Mouse (Mus musculus): ENCODE data around the gene Zfp810. TPM values are rescaled to one million over a fixed set of nuclear protein-coding genes. Genes with fewer than 3 reads are reported as not detected.

Zfp810 gene
- polyA plus RNA-seq (2012; ENCODE audit: insufficient read depth, low replicate concordance): 1.2 TPM in 1 of 2 replicates, not detected in the other

DNA sequence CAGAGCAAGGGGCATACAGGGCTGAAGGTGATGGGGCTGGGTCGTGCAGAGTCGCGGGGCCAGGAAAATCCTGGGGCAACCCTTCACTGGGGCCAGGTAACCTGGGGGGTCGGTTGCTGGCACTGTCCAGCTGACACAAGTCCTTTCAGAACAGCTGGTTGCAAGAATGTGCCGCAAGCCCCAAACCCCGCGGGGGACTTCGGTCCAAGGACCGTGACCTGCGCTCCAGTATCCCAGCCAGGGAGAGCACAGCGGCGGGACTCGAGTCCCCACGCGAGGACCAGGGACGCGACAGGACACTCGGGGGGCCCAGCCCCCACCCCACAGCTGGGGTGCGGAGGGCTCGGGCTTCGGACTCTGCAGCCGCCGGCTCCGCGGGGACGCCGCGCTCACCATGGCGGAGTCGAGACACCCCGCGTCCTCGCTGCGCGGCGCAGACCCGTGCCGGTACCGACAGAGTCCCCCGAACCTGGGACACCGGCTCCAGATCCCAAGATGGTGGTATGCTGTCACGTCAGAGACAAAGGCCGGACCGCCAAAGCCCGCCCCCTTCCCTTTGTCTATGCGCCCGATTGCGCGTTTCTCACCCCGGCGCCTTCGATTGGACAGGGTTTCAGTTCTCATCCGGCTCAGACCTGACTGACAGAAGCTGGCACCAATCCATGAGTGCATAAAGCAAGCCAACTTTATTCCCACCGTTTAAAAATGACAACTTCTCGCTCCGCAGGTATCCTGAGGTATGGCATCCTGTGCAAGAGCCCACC is at the start of gene Zfp810:
Gene Zfp810, minus strand, starts transcription at position 493 of the 764 bp plus-strand sequence.
- peaks cover 22% of the 10 kb centered on the region for H3K4me1 ChIP-seq
- H3K36me3 ChIP-seq (replicated peaks; ENCODE audit: low read length): peaks cover 30% of the 10 kb centered on the region
- TF ChIP-seq GATA1 (IDR thresholded peaks at IDR 0.05; ENCODE audit: borderline replicate concordance, low read length) (no peak), FLI1 (IDR thresholded peaks at IDR 0.05; ENCODE audit: low read length) (no peak)
- peak within 1 kb of the TSS; percentile 96 for H3K4me3 ChIP-seq (replicated peaks)
- peaks cover 18% of the 10 kb centered on the region for H3K9me3 ChIP-seq
- H3K27me3 ChIP-seq (replicated peaks): no peaks in the 10 kb centered on the region

DNA sequence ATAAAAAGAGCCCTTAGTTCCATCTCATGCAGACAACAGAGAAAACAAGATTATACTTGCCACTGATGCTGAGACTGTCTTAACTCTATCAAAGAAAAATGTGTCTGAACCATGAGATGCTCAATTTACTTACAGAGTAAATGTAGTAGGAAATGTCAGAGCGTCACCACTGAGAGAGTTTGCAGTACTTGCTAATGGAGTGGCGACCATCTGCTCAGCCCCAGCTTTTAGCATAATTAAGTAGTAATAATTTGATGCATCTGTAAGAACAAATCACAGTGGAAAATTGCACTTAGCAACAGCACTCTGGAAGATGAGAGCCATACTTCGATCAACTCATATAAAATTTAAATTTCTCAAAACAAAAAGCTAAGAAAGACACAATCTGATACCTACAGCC is 48.5 kb upstream of the Zfp810 start:
- Histone ChIP-seq H3K4me3 (replicated peaks) (no peak overlapping the region), H3K27me3 (replicated peaks) (no peaks in the 10 kb centered on the region), H3K9me3 (no peaks in the 10 kb centered on the region), H3K4me1 (no peaks in the 10 kb centered on the region), H3K36me3 (replicated peaks; ENCODE audit: low read length) (peaks cover 92% of the 10 kb centered on the region)
- TF ChIP-seq GATA1 (IDR thresholded peaks at IDR 0.05; ENCODE audit: borderline replicate concordance, low read length): no peak
- TF ChIP-seq FLI1 (IDR thresholded peaks at IDR 0.05; ENCODE audit: low read length): no peak

DNA sequence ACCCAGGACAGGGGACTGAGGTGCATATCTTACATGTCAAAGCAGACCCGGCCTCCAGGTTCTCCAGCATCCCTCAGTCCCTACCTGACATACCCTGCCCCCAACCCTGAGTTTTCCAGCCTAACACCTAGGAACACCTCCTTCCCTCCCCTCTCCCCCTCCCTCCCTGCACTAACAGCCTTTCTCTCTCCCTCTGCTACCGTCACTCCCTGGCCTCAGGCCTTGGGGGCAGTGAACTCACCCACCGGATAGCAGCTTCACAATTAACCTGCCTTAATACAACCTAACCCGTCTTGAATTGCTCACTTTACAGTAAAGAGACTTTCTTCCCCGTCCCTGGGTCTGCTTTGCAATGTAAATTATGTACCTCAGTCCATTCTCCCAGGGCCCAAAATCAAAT is 46.5 kb upstream of the Zfp810 start:
- no peak overlapping the region for H3K4me3 ChIP-seq (replicated peaks)
- TF ChIP-seq GATA1 (IDR thresholded peaks at IDR 0.05; ENCODE audit: borderline replicate concordance, low read length) (no peak), FLI1 (IDR thresholded peaks at IDR 0.05; ENCODE audit: low read length) (no peak)
- no peaks in the 10 kb centered on the region for H3K27me3 ChIP-seq (replicated peaks)
- peaks cover 85% of the 10 kb centered on the region for H3K36me3 ChIP-seq (replicated peaks; ENCODE audit: low read length)
- H3K4me1 ChIP-seq: peaks cover 4% of the 10 kb centered on the region; the same call in 1 of the 2 replicates
- no peaks in the 10 kb centered on the region for H3K9me3 ChIP-seq

DNA sequence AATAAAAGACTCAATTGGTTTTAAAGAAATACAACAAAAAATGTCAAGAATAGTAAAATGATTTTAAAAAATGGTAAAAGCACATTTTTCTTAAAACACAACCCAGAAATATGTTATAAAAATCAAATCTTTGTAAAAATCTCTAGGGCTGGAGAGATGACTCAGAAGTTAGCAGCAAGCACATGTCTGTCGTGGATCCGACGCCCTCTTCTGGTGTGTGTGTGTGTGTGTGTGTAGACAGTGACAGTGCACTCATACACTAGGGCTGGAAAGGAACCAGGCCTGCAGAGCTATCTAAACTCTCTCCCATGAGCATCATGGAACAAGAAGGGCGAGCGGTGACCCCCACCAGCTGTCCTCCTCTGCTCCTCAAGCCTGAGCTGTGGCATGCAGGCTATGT is 46.0 kb upstream of the Zfp810 start:
- Histone ChIP-seq H3K4me1 (peaks cover 4% of the 10 kb centered on the region; the same call in 1 of the 2 replicates), H3K27me3 (replicated peaks) (no peaks in the 10 kb centered on the region), H3K36me3 (replicated peaks; ENCODE audit: low read length) (peaks cover 82% of the 10 kb centered on the region), H3K9me3 (no peaks in the 10 kb centered on the region), H3K4me3 (replicated peaks) (no peak overlapping the region)
- TF ChIP-seq FLI1 (IDR thresholded peaks at IDR 0.05; ENCODE audit: low read length) (no peak), GATA1 (IDR thresholded peaks at IDR 0.05; ENCODE audit: borderline replicate concordance, low read length) (no peak)

DNA sequence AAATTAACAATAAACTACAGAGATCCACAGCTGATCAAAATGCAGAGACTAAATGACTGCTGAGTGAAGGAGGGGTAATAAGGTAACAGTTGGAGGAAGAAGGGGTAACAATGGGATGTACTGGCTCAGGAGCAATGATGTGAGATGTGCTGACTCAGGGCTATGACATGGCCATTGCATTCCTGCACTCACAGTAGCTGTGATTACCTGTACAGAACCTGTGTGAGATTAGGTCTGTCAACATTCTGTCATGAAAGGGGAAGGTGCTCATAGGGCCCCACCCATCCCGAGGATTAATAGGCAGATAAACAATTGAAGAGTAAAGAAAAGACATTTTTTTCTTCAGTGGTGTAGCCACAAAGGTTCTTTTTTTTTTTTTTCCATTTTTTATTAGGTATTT is 32.9 kb upstream of the Zfp810 start:
- no peaks in the 10 kb centered on the region for H3K27me3 ChIP-seq (replicated peaks)
- no peaks in the 10 kb centered on the region for H3K4me1 ChIP-seq
- H3K36me3 ChIP-seq (replicated peaks; ENCODE audit: low read length): peaks cover 86% of the 10 kb centered on the region
- H3K4me3 ChIP-seq (replicated peaks): no peak overlapping the region
- H3K9me3 ChIP-seq: no peaks in the 10 kb centered on the region
- TF ChIP-seq GATA1 (IDR thresholded peaks at IDR 0.05; ENCODE audit: borderline replicate concordance, low read length) (no peak), FLI1 (IDR thresholded peaks at IDR 0.05; ENCODE audit: low read length) (no peak)

DNA sequence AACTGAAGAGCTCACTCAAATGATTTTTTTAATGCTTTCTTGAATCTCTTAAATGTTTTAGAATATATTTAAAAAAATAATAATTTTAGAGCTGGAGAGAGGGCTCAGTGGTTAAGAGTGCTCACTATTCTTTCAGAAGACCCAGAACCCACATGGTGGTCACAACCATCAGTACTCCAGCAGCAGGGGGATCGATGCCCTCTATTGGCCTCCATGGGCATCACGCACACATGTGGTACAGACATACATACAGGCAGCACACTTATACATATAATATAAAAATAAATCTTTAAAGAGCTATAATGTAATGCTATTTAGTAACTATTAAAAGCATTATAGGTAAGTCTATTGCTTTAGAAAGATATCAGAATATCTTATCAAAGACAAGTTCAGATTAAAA is 29.8 kb upstream of the Zfp810 start:
- H3K4me1 ChIP-seq: no peaks in the 10 kb centered on the region
- no peaks in the 10 kb centered on the region for H3K27me3 ChIP-seq (replicated peaks)
- no peaks in the 10 kb centered on the region for H3K9me3 ChIP-seq
- no peak overlapping the region for H3K4me3 ChIP-seq (replicated peaks)
- TF ChIP-seq FLI1 (IDR thresholded peaks at IDR 0.05; ENCODE audit: low read length) (no peak), GATA1 (IDR thresholded peaks at IDR 0.05; ENCODE audit: borderline replicate concordance, low read length) (no peak)
- peaks cover 90% of the 10 kb centered on the region for H3K36me3 ChIP-seq (replicated peaks; ENCODE audit: low read length)

DNA sequence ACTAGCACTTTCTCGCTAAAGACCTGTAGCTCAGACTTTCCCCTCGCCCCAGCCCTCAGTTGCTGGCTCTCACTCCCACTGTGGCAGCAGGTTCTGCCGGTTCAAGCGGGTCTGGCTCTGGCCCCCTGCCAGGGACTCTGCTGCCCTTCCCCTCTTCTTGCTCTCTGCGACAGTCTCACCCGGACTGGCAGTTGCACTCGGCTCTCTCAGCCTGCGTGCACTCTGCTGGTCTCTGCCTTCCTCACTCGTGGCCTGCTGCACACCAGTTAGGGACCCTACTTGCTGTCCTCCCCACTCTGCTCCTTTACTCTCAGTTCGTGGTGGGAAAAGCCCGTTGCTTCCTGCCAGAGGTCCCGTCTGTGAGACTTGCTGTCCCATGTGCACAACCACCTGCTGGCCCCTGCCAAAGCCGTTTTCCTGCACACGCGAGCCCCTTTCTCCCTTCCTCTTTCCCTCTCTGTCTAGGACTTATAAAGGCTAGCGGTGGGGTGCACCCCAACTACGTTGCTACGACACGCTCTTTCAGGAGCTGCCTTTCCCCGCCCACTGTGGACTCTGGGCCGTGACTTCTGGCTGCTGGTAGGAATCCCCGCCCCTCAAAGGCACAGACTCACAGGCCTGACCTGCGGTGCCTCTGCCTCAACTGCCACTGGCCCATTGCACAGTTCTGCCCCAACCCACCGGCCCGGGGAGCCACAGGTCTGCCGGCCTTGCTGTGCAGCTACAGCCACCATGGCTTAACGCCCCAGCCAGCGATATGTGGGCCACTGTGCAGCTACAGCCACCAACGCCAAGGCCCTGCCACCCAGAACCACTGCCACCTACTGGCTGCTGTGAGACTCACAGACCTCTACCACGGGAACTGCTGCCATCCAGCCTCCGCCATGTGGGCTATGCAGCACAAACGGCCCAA is 20.3 kb upstream of the Zfp810 start:
- peak overlapping the region; percentile 96 for H3K4me3 ChIP-seq (replicated peaks)
- no peak for TF ChIP-seq GATA1 (IDR thresholded peaks at IDR 0.05; ENCODE audit: borderline replicate concordance, low read length)
- no peak for TF ChIP-seq FLI1 (IDR thresholded peaks at IDR 0.05; ENCODE audit: low read length)
- no peaks in the 10 kb centered on the region for H3K27me3 ChIP-seq (replicated peaks)
- peaks cover 16% of the 10 kb centered on the region for H3K9me3 ChIP-seq
- H3K4me1 ChIP-seq: peaks cover 30% of the 10 kb centered on the region
- peaks cover 32% of the 10 kb centered on the region for H3K36me3 ChIP-seq (replicated peaks; ENCODE audit: low read length)

DNA sequence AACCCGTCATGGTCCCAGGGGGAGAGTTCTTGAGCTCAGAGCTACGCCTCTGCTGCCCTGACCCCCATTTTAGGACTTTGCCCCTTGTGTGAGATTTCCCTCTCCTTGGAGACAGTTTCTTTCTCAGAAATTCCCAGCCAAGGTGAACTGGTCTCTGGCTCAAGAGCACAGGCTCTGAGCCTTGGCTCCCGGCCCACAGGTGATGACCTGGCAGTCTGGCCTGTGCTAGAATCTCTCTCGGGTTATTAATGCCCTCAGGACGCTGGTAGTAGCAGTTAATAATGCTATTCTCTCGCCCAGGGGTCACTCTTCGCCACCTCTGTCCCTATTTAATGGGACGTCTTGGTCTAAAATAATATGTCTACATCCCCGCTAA is 19.6 kb upstream of the Zfp810 start:
- Histone ChIP-seq H3K4me1 (peaks cover 36% of the 10 kb centered on the region), H3K36me3 (replicated peaks; ENCODE audit: low read length) (peaks cover 26% of the 10 kb centered on the region), H3K4me3 (replicated peaks) (no peak overlapping the region), H3K27me3 (replicated peaks) (no peaks in the 10 kb centered on the region), H3K9me3 (peaks cover 21% of the 10 kb centered on the region)
- TF ChIP-seq FLI1 (IDR thresholded peaks at IDR 0.05; ENCODE audit: low read length): no peak
- no peak for TF ChIP-seq GATA1 (IDR thresholded peaks at IDR 0.05; ENCODE audit: borderline replicate concordance, low read length)

DNA sequence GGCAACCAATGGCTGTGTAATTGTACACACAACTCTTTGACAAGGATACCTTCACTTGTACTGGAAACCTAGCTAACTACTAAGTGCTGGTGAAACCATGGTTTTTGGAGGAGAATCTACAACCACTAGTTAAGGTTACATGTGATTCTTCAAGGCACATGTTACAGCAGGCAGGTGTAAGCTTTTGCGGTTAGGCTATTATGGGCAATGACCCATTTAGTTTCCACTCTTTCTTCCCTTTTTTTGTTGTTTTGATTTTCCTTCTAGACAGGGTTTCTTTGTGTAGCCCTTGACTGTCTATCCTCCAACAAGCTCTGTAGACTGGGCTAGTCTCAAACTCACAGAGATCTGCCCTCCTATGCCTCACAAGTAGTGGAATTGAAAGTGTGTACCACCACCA is 17.1 kb upstream of the Zfp810 start:
- Histone ChIP-seq H3K27me3 (replicated peaks) (no peaks in the 10 kb centered on the region), H3K36me3 (replicated peaks; ENCODE audit: low read length) (peaks cover 13% of the 10 kb centered on the region), H3K9me3 (peaks cover 31% of the 10 kb centered on the region), H3K4me1 (peaks cover 28% of the 10 kb centered on the region), H3K4me3 (replicated peaks) (no peak overlapping the region)
- TF ChIP-seq FLI1 (IDR thresholded peaks at IDR 0.05; ENCODE audit: low read length): no peak
- TF ChIP-seq GATA1 (IDR thresholded peaks at IDR 0.05; ENCODE audit: borderline replicate concordance, low read length): no peak
